Mouse (Mus musculus) embryo, embryonic 10 days (tissue): Measurements from ENCODE around the gene Apol9b.

ENCODE experiments used
- DNase-seq: peaks from one replicate; pipeline ENCODE4 v3.0.0-alpha.2; 2015; ENCODE audit warnings: low spot score

The Apol9b gene

GRCm38 (mm10) chr15:77748414-77748813, 19.6 kb downstream of the Apol9b start:
- DNase-seq = no peak

- no peak for DNase-seq
These were observed 20.9 kb downstream of the Apol9b start for GRCm38 (mm10) chr15:77749717-77750116.

GRCm38 (mm10) chr15:77750461-77750860, 21.6 kb downstream of the Apol9b start:
- DNase-seq = peak; percentile 49

- DNase-seq = no peak
These were observed 23.6 kb downstream of the Apol9b start for GRCm38 (mm10) chr15:77752443-77752842.

GRCm38 (mm10) chr15:77755132-77755531, 26.3 kb downstream of the Apol9b start:
- DNase-seq = no peak

GRCm38 (mm10) chr15:77756081-77756480, 27.2 kb downstream of the Apol9b start:
- no peak for DNase-seq

- peak; percentile 87 for DNase-seq
These were observed 28.0 kb downstream of the Apol9b start, which contains the start of gene Apol8 for GRCm38 (mm10) chr15:77756848-77757247. Gene Apol8 (minus strand): TSS chr15:77757003.

DNA sequence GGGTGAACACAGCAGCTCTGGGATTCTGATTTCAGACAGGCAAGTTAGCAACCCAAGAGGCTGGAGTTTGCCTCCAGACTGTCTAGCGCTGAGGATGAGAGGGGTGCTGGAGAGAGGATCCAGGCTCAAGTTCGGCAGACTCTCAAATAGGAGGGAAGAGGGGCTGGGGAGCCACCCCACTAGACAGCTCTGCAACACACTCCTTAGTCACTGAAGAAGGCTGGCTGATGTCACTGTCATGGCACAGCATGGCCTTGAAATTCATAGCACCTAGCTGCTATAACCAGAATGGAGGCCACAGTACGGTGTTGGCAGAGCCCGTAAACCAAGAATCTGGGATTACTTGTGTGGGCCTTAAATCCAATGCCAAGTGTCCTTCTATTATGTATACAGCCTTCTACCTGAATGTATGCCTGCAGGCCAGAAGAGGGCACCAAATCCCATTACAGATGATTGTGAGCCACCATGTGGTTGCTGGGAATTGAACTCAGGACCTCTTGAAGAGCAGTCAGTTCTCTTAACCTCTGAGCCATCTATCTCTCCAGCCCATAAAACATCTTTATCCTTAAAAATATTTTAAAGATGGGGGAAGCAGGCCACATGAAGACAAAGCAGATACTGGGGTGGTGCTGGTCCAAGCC, 28.9 kb downstream of the Apol9b start:
- no peak for DNase-seq

GRCm38 (mm10) chr15:77760037-77760436, 31.2 kb downstream of the Apol9b start:
- DNase-seq = no peak

GRCm38 (mm10) chr15:77761083-77761482, 32.2 kb downstream of the Apol9b start:
- DNase-seq = no peak

GRCm38 (mm10) chr15:77761561-77762380, 32.9 kb downstream of the Apol9b start:
- peak; percentile 58 for DNase-seq

DNA sequence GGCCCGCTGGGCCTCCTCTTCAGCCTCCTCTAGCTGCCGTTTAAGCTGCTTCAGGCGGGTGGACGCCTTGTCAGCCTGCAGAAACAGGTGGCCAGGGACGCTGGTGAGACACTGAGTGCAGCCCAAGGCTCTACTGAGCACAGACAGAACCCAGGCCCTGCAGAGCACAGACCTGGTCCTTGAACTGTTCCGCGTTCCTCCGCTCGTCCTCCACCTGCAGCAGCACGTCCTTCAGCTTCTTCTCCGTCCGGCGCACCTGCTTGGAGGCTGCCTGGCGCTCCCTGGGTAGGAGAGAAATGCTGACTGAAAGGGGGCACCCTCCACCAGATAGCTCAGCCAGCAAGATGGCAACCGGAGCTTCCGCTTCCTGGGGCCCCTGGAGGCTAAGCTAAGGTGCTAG, 34.2 kb downstream of the Apol9b start:
- DNase-seq = no peak

DNA sequence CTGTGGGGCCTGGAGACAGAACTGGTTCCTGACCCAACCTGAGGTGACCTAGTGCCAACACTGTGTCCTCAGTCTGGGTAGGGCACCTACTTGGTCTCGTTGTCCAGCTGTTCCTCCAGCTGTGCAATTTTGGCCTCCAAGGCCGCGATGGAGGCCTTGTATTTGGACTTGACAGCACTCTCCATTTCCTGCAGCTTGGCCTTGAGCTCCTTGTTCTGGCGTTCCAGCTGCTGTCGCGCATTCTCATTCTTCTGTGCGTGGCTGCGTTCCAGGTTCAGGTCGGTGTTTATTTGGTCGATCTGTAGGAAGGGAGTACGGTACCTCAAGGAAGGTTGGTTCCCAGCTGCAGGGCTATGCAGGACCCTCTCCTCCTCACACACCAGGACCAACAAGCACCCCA, 34.9 kb downstream of the Apol9b start:
- DNase-seq = no peak

DNA sequence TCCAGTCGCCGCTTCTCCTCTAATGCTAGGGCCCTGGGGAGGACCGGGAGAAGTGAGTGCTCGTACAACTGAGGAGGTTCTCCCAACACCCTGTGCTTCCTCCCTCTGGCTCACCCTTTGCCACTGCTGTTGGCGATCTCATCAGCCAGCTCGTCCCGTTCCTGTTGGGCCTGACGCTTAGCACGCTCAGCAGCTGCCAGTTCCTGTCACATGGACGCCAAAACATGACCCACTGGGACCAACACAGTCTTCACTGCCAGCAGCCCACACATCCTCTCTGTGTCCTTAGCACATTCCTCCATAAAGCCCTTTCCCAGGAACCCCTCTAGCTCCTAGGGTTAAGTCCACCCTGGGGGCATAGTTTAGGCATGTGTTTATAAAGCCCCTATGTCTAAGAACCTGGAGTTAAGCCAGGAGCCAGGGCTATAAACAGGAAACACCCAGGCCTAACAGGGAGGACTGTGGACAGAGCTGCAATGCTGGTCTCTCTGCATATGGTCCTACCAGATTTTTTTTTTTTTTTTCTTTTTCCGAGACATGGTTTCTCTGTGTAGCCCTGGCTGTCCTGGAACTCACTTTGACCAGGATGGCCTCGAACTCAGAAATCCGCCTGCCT, 35.7 kb downstream of the Apol9b start:
- no peak for DNase-seq

- DNase-seq = no peak
These were observed 36.8 kb downstream of the Apol9b start for GRCm38 (mm10) chr15:77765484-77766093.

DNA sequence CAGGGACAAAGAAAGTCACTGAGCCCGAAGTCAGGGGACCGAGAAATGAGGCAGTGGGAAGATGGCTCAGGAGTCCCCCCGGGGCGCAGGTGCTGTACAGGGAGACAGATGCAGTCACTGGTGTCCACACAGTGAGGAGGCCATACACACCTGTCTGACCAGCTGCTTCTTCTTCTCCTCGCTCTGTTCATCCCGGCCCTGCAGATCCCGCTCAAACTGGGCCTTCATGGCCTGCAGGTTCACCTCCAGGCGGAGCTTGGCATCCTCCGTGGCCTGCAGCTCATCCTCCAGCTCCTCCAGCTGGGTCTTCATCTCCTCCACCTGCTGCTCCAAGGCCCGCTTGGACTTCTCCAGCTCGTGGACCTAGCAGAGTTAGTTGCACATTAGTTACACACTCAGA, 38.1 kb downstream of the Apol9b start:
- no peak for DNase-seq

GRCm38 (mm10) chr15:77770341-77770740, 41.5 kb downstream of the Apol9b start:
- DNase-seq = no peak

DNA sequence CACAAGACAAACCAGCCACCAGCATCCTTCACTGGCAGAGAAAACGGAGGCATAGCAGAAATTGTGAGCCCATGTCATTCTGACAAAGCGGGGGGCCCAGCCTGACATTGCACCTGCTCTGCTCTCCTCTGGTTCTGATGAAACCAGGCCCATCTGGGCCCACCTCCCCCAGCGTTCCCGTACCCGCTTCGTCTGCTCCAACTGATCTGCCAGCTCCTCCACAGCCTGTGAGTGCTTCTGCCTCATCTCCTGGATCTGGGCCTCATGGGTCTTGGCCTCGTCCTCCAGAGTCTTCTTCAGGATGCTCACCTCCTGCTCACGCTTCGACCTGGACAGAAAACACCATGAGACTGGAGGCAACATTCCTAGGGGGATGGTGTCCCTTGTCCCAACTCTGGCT, 42.1 kb downstream of the Apol9b start:
- no peak for DNase-seq

DNA sequence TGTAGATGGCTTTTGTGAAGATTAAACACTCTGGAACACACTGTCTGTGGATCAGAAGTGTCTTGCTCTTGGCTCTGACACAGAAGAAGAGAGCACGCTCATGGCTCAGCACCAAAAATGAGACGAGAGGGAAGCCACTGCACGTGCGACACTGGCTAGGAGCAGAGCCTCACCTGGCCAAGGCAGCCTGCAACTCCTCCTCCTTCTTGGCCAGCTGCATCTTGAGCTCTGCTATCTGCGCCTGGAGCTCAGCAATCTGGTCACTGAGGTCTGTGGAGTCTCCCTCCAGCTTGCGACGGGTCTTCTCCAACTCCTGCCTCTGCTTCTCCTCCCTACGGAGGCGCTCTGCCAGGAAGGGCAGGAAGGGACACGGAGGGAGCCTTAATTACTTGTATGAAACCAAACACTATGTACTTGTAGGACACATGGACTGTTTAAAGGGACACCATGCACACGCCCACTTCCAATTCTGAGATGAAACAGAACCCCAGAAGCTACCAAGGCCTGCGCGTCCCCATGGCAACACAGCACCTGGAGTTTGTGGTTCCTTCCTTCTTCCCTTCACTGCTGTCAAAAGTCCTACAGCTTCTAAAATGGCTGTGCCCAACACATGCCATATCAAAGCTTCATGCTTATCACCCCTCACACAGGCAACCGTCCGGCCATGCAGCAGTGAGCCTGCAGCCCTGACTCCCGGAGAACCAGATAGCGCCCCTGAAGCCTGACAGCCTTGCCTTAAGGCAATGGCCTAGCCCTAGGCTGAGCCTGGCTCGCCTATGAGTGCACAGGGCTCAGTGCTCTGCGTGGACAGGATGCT, 44.5 kb downstream of the Apol9b start:
- no peak for DNase-seq

DNA sequence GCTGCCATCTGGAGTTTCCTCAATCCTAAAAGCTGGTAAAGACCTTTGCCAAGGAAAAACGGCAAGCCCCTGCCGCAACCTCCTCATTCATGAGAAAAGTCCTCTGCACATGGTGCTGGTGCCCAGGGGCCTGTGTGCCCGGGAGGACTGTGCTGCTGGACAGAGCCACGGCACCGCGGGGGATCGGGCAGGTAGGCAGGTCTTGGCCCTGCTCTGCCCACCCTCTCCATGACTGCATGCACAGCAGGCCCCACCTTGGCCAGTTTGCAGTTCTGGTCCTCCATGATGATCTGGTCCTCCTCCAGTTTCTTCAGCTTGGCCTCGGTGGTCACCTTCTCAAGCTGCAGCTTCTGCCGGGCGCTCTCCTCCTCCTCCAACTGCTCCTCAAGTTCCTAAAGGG, 45.5 kb downstream of the Apol9b start:
- no peak for DNase-seq

GRCm38 (mm10) chr15:77775186-77775963, 46.5 kb downstream of the Apol9b start:
- DNase-seq = peak; percentile 88
